Mouse (Mus musculus) embryonic fibroblast, embryonic 13.5 days (primary cell): ENCODE data around the gene Ndrg4.

Experiments used
- CTCF ChIP-seq: IDR thresholded peaks from 2 replicates; pipeline ENCODE4 v1.5.1; 2011; ENCODE audit warnings: mild to moderate bottlenecking, control low read depth, low read length, moderate library complexity, borderline replicate concordance; ENCODE audit not compliant: insufficient read depth
- POLR2A ChIP-seq: IDR thresholded peaks from 2 replicates; pipeline ENCODE4 v1.6.1; 2011; ENCODE audit warnings: low read depth, mild to moderate bottlenecking, control low read depth, low read length, moderate library complexity

DNA sequence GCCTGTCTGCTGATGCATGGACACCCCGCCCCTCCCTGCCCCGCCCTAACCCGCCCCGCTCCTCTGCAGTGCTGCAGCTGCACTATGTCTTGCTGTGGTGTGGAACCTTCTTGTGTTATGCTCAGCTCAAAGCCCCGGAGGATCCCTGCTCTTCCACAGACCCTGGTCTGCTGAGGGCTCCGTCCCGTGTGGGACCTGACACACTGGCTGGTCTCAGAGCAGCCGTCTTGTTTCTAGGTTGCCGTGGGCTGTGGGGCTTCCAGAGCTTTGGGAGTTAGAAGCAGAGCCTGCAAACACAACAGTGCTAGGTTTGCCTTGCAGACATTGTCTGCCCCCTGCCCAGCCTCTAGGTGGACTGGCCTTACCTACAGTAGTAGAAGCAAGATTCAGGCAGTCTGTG lies 35.6 kb downstream of the Ndrg4 start:
- TF ChIP-seq CTCF = no peak
- TF ChIP-seq POLR2A = no peak
